Mouse (Mus musculus) myocyte (in vitro differentiated cells): ENCODE measurements around the gene Slmap. TPM values are rescaled to one million over a fixed set of nuclear protein-coding genes. Genes with fewer than 3 reads are reported as not detected.

Source experiments
- H3K27me3 ChIP-seq: one replicate; pipeline ENCODE4 v1.6.1; 2011; ENCODE audit not compliant: control insufficient read depth, insufficient read depth, insufficient read length
- H3K36me3 ChIP-seq: one replicate; pipeline ENCODE4 v1.6.1; 2011; ENCODE audit not compliant: control insufficient read depth, insufficient read depth
- H3K4me2 ChIP-seq: one replicate; pipeline ENCODE4 v1.6.1; 2011; ENCODE audit warnings: low read depth, control low read depth
- H3K4me3 ChIP-seq: one replicate; pipeline ENCODE4 v1.5.1; 2011; ENCODE audit warnings: mild to moderate bottlenecking, control low read depth, moderate library complexity
- H3K79me2 ChIP-seq: one replicate; pipeline ENCODE4 v1.6.1; 2011; ENCODE audit not compliant: control insufficient read depth, insufficient read depth
- H3ac ChIP-seq: one replicate; pipeline ENCODE4 v1.6.1; 2011; ENCODE audit not compliant: control insufficient read depth, insufficient read length
- CEBPB ChIP-seq: IDR thresholded peaks from 2 replicates; pipeline ENCODE4 v1.6.1; 2011; ENCODE audit warnings: mild to moderate bottlenecking, moderate library complexity; ENCODE audit not compliant: poor library complexity, insufficient read depth, severe bottlenecking
- E2F4 ChIP-seq: IDR thresholded peaks from one replicate; pipeline ENCODE4 v1.6.1; 2011; ENCODE audit warnings: mild to moderate bottlenecking, control low read depth, moderate library complexity; ENCODE audit not compliant: insufficient read depth
- MAX ChIP-seq: IDR thresholded peaks from one replicate; pipeline ENCODE4 v1.6.1; 2011; ENCODE audit warnings: low read depth, mild to moderate bottlenecking, control low read depth
- MYOD1 ChIP-seq, 3 experiments: IDR thresholded peaks; one replicate each; pipeline ENCODE4 v1.6.1; 2011; ENCODE audit warnings: control low read depth in 2 of 3, low read depth in 2 of 3, mild to moderate bottlenecking in 2 of 3, moderate library complexity in 1 of 3; ENCODE audit not compliant: insufficient read length in 2 of 3, control insufficient read depth in 1 of 3
- MYOG ChIP-seq, 3 experiments: IDR thresholded peaks; one replicate each; pipeline ENCODE4 v1.6.1; 2011; ENCODE audit warnings: control low read depth in 2 of 3, low read depth in 2 of 3, mild to moderate bottlenecking in 2 of 3; ENCODE audit not compliant: insufficient read length in 2 of 3, control insufficient read depth in 1 of 3, insufficient read depth in 1 of 3
- POLR2A ChIP-seq: IDR thresholded peaks from one replicate; pipeline ENCODE4 v1.6.1; 2011; ENCODE audit warnings: low read depth, mild to moderate bottlenecking, control low read depth, moderate library complexity; ENCODE audit not compliant: insufficient read length
- POLR2AphosphoS2 ChIP-seq: IDR thresholded peaks from one replicate; pipeline ENCODE4 v1.6.1; 2011; ENCODE audit warnings: low read depth, control low read depth; ENCODE audit not compliant: insufficient read length
- REST ChIP-seq: IDR thresholded peaks from one replicate; pipeline ENCODE4 v1.6.1; 2011; ENCODE audit warnings: mild to moderate bottlenecking, control low read depth, moderate library complexity; ENCODE audit not compliant: insufficient read depth, insufficient read length
- SRF ChIP-seq: IDR thresholded peaks from one replicate; pipeline ENCODE4 v1.6.1; 2011; ENCODE audit warnings: low read depth; ENCODE audit not compliant: control insufficient read depth, insufficient read length
- TCF12 ChIP-seq: IDR thresholded peaks from one replicate; pipeline ENCODE4 v1.6.1; 2011; ENCODE audit warnings: mild to moderate bottlenecking, control low read depth; ENCODE audit not compliant: poor library complexity, insufficient read depth, severe bottlenecking
- TCF3 ChIP-seq: IDR thresholded peaks from one replicate; pipeline ENCODE4 v1.6.1; 2011; ENCODE audit warnings: low read depth, control low read depth; ENCODE audit not compliant: insufficient read length
- USF1 ChIP-seq: IDR thresholded peaks from one replicate; pipeline ENCODE4 v1.6.1; 2011; ENCODE audit warnings: low read depth, mild to moderate bottlenecking, control low read depth, moderate library complexity
- polyA plus RNA-seq: library from polyadenylated mRNA; unstranded; fragments of >200 nt; fragmentation: generic; extraction: Trizol; gene quantifications from one replicate; pipeline ENCODE4 v1.2.1, GENCODE M21; 2012; ENCODE audit warnings: missing spikeins

The Slmap gene
- polyA plus RNA-seq, 1 experiment = 15.5 TPM

GRCm38 (mm10) chr14:26376652-26377051, 158.1 kb downstream of the Slmap start:
- H3K27me3 ChIP-seq = no peaks in the 10 kb centered on the region
- TF ChIP-seq POLR2AphosphoS2 (no peak), CEBPB (no peak), TCF3 (no peak), MAX (no peak), MYOD1 (IDR thresholded peaks at IDR 0.05; ENCODE audit: control insufficient read depth in 1 of 3, insufficient read length in 2 of 3, low read depth in 2 of 3) (no peak), E2F4 (no peak), SRF (no peak), POLR2A (no peak), TCF12 (no peak), REST (no peak), USF1 (no peak), MYOG (IDR thresholded peaks at IDR 0.05; ENCODE audit: control insufficient read depth in 1 of 3, insufficient read depth in 1 of 3, insufficient read length in 2 of 3, low read depth in 2 of 3) (no peak)
- H3K79me2 ChIP-seq = no peaks in the 10 kb centered on the region
- H3K4me3 ChIP-seq = no peak overlapping the region
- no peak overlapping the region for H3K4me2 ChIP-seq
- no peaks in the 10 kb centered on the region for H3K36me3 ChIP-seq
- H3ac ChIP-seq = no peak overlapping the region

Other genes starting within 250 kb of the Slmap start
- 4.5 TPM for gene Dennd6a, start 38.9 kb upstream of the Slmap start, polyA plus RNA-seq
- 128 TPM for gene Arf4, start 103.1 kb upstream of the Slmap start, polyA plus RNA-seq
- gene Pde12, start 135.0 kb upstream of the Slmap start, polyA plus RNA-seq = 3.4 TPM
- not detected for gene Dnah12, start 158.3 kb upstream of the Slmap start, polyA plus RNA-seq